16 mouse cellular contexts compared by ENCODE assay signal in genomic region chr4:81829972-81830371, GRCm38 (mm10).
DNase-seq lines count a peak whose midpoint lies in the region; ATAC-seq and TF ChIP-seq lines count a peak whose summit lies in the region.
"Had no signal": no experiment of that assay in that cellular context is flagged by ENCODE, and none has a peak within 500 bp of the region (broad histone marks: within the 10 kb centered on the region; RNA-seq: fewer than 3 reads in every experiment).

No protein-coding gene starts in this region.

- H3K9ac ChIP-seq in liver, postnatal 0 days (replicated peaks): no peak overlapping the region
- no peak overlapping the region for H3K9ac ChIP-seq in liver, embryonic 11.5 days (ENCODE audit: low read depth, low read length)
- H3K9ac ChIP-seq in heart, embryonic 11.5 days (ENCODE audit: low read depth, low read length): no peak overlapping the region
- no peak overlapping the region for H3K9ac ChIP-seq in intestine, embryonic 16.5 days (ENCODE audit: low read depth, low read length)
- H3K9ac ChIP-seq: embryonic facial prominence, embryonic 13.5 days; forebrain, embryonic 12.5 days; neural tube, embryonic 12.5 days had no signal

- H3K9me3 ChIP-seq in liver, postnatal 0 days (ENCODE audit: low read length): no peaks in the 10 kb centered on the region
- H3K9me3 ChIP-seq in liver, embryonic 11.5 days (ENCODE audit: control insufficient read depth, low read length): no peaks in the 10 kb centered on the region
- H3K9me3 ChIP-seq in heart, embryonic 11.5 days (replicated peaks; ENCODE audit: control insufficient read depth, low read length): no peaks in the 10 kb centered on the region
- H3K9me3 ChIP-seq in intestine, embryonic 16.5 days (ENCODE audit: control insufficient read depth, low read length): no peaks in the 10 kb centered on the region
- H3K9me3 ChIP-seq: embryonic facial prominence, embryonic 13.5 days; forebrain, embryonic 12.5 days; neural tube, embryonic 12.5 days had no signal

- no peaks in the 10 kb centered on the region for H3K27me3 ChIP-seq in liver, postnatal 0 days (ENCODE audit: insufficient read depth, low read length)
- no peaks in the 10 kb centered on the region for H3K27me3 ChIP-seq in liver, embryonic 11.5 days (replicated peaks; ENCODE audit: control insufficient read depth, insufficient read depth, low read length)
- H3K27me3 ChIP-seq in heart, embryonic 11.5 days (ENCODE audit: control insufficient read depth, insufficient read depth, low read length): no peaks in the 10 kb centered on the region
- no peaks in the 10 kb centered on the region for H3K27me3 ChIP-seq in intestine, embryonic 16.5 days (replicated peaks; ENCODE audit: control insufficient read depth, insufficient read depth, low read length)
- H3K27me3 ChIP-seq: embryonic facial prominence, embryonic 13.5 days; forebrain, embryonic 12.5 days; neural tube, embryonic 12.5 days had no signal

- no peaks in the 10 kb centered on the region for H3K36me3 ChIP-seq in liver, postnatal 0 days (replicated peaks; ENCODE audit: insufficient read depth, low read length)
- H3K36me3 ChIP-seq in liver, embryonic 11.5 days (ENCODE audit: control insufficient read depth, insufficient read depth, low read length): no peaks in the 10 kb centered on the region
- H3K36me3 ChIP-seq in heart, embryonic 11.5 days (ENCODE audit: control insufficient read depth, insufficient read depth, low read length): no peaks in the 10 kb centered on the region
- H3K36me3 ChIP-seq in intestine, embryonic 16.5 days (ENCODE audit: control insufficient read depth, insufficient read depth, low read length): no peaks in the 10 kb centered on the region
- H3K36me3 ChIP-seq: embryonic facial prominence, embryonic 13.5 days; forebrain, embryonic 12.5 days; neural tube, embryonic 12.5 days had no signal

- intact Hi-C loops in gastrocnemius, adult 2 months (cut with DNase I): no loop called here

- 0 out of 2 replicates have a peak overlapping the region, but pooled peaks have one; percentile 21 for H3K27ac ChIP-seq in gastrocnemius, adult 2 months
- H3K27ac ChIP-seq in liver, postnatal 0 days (ENCODE audit: low read depth): no peak overlapping the region
- no peak overlapping the region for H3K27ac ChIP-seq in liver, embryonic 11.5 days (ENCODE audit: low read depth, low read length)
- H3K27ac ChIP-seq in heart, embryonic 11.5 days (ENCODE audit: low read depth, low read length): peak overlapping the region; percentile 71
- H3K27ac ChIP-seq in intestine, embryonic 16.5 days (ENCODE audit: low read length): no peak overlapping the region
- H3K27ac ChIP-seq: embryonic facial prominence, embryonic 13.5 days; forebrain, embryonic 12.5 days; neural tube, embryonic 12.5 days had no signal

- H3K4me1 ChIP-seq in liver, postnatal 0 days (ENCODE audit: insufficient read depth): no peaks in the 10 kb centered on the region
- no peaks in the 10 kb centered on the region for H3K4me1 ChIP-seq in liver, embryonic 11.5 days (replicated peaks; ENCODE audit: control insufficient read depth, insufficient read depth, low read length)
- H3K4me1 ChIP-seq in heart, embryonic 11.5 days (ENCODE audit: control insufficient read depth, insufficient read depth, low read length): peaks cover 9% of the 10 kb centered on the region
- H3K4me1 ChIP-seq in intestine, embryonic 16.5 days (ENCODE audit: control insufficient read depth, insufficient read depth, low read length): no peaks in the 10 kb centered on the region
- H3K4me1 ChIP-seq: forebrain, embryonic 12.5 days; neural tube, embryonic 12.5 days had no signal

- TF ChIP-seq EP300 in liver, postnatal 0 days (IDR thresholded peaks at IDR 0.05; ENCODE audit: low read depth): 0 out of 2 replicates have a peak, but pooled peaks have one; percentile 55

- ATAC-seq in liver, postnatal 0 days: no peak
- ATAC-seq in liver, embryonic 11.5 days (replicated peaks; ENCODE audit: low FRiP score): no peak
- peak; percentile 79; the same call in 1 of the 2 replicates for ATAC-seq in heart, embryonic 11.5 days (replicated peaks; ENCODE audit: insufficient number of reproducible peaks, low FRiP score, low TSS enrichment)
- no peak for ATAC-seq in intestine, embryonic 16.5 days
- ATAC-seq: activated CD4-positive, CD25-positive, alpha-beta regulatory T cell, adult 4 months; inflammation-experienced regulatory T-cells, adult 6 months; midbrain, embryonic 16.5 days had no signal

- no peak overlapping the region for H3K4me2 ChIP-seq in liver, postnatal 0 days (ENCODE audit: low read depth, low read length)
- no peak overlapping the region for H3K4me2 ChIP-seq in liver, embryonic 11.5 days
- no peak overlapping the region for H3K4me2 ChIP-seq in heart, embryonic 11.5 days
- no peak overlapping the region for H3K4me2 ChIP-seq in intestine, embryonic 16.5 days (ENCODE audit: low read depth, low read length)
- H3K4me2 ChIP-seq: embryonic facial prominence, embryonic 13.5 days; forebrain, embryonic 12.5 days; neural tube, embryonic 12.5 days had no signal

- no peak overlapping the region for H3K4me3 ChIP-seq in gastrocnemius, adult 2 months
- no peak overlapping the region for H3K4me3 ChIP-seq in liver, postnatal 0 days (ENCODE audit: low read depth, low read length)
- no peak overlapping the region for H3K4me3 ChIP-seq in liver, embryonic 11.5 days (ENCODE audit: low read depth, low read length)
- no peak overlapping the region for H3K4me3 ChIP-seq in heart, embryonic 11.5 days (ENCODE audit: low read depth, low read length)
- H3K4me3 ChIP-seq in intestine, embryonic 16.5 days (ENCODE audit: low read length): no peak overlapping the region
- H3K4me3 ChIP-seq: embryonic facial prominence, embryonic 13.5 days; forebrain, embryonic 12.5 days; neural tube, embryonic 12.5 days had no signal

- DNase-seq in gastrocnemius, adult 2 months: no peak
- DNase-seq in gastrocnemius, postnatal 25 days: no peak
- no peak for DNase-seq in liver, postnatal 0 days
- no peak for DNase-seq in liver, embryonic 11.5 days (ENCODE audit: low spot score)
- peak; percentile 30 for DNase-seq in lung, postnatal 10 days
- DNase-seq in right cerebral cortex, postnatal 14 days: no peak
- DNase-seq: kidney, postnatal 4 days; thymus, postnatal 14 days had no signal

- WGBS in liver, postnatal 0 days (ENCODE audit: insufficient replicate concordance): 44% methylated on average over 3 of the region's 3 CpGs
- WGBS in liver, embryonic 11.5 days: 26% methylated on average over 3 of the region's 3 CpGs
- 7% methylated on average over 3 of the region's 3 CpGs for WGBS in heart, embryonic 11.5 days (ENCODE audit: insufficient replicate concordance)
- 54% methylated on average over 3 of the region's 3 CpGs for WGBS in intestine, embryonic 16.5 days

- no peak for TF ChIP-seq CTCF in gastrocnemius, adult 2 months (IDR thresholded peaks at IDR 0.05)
- TF ChIP-seq CTCF in liver, postnatal 0 days (IDR thresholded peaks at IDR 0.05; ENCODE audit: low read depth): no peak

Comparison
In these comparisons a context has a peak if more than half of its experiments do, and no peak if none do; other contexts are left out.
1. H3K27ac ChIP-seq: peak in gastrocnemius, adult 2 months (single experiment) and heart, embryonic 11.5 days (single experiment); none in liver, postnatal 0 days (single experiment), liver, embryonic 11.5 days (single experiment) and intestine, embryonic 16.5 days (single experiment).